Mouse (Mus musculus) testis, adult 2 months (tissue): Measurements from ENCODE around the gene Bicral.

Source experiments
- CTCF ChIP-seq: fragments of 200-500 bp; IDR thresholded peaks from 2 replicates; pipeline ENCODE4 v1.5.1; 2012; ENCODE audit warnings: low read depth, mild to moderate bottlenecking, inconsistent platforms, low read length, moderate library complexity; ENCODE audit not compliant: control insufficient read depth, insufficient read depth, insufficient replicate concordance
- POLR2A ChIP-seq: fragments of 200-500 bp; IDR thresholded peaks from 2 replicates; pipeline ENCODE4 v1.6.1; 2012; ENCODE audit warnings: low read depth, mild to moderate bottlenecking, inconsistent platforms, low read length, moderate library complexity; ENCODE audit not compliant: control insufficient read depth

DNA sequence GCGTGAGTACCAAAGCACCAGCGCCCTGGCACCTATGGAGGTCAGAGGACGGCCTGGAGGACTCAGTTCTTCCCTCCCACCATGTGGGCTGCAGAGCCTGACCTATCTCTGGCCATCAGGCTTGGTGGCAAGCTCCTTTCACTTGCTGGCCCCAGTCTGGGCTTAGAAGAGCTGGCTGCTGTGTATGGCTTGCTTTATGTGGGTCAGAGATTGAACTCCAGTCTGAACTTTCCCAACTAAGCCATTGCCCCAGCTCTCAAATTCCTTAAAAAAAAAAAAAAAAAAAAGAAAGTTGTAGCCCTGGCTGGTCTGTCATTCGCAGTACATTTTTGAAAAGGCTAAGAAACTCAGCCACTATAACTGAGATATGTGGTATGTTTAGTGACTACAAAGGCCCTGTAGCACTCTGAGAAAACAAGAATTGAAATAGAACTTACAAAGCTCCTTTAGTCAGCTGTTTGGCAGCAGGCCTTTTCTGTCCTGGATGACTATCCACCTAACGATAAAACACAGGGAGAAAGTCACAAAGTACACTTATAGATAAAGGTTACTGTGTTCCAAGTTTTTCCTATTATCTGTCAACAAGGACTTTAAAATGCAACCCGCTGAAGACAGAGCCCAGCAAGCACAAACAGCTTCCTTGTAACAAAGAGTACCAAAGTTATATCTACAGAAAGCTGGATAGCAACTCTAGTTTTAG is 49.0 kb downstream of the Bicral start:
- TF ChIP-seq CTCF = no peak
- TF ChIP-seq POLR2A = no peak
